Mouse (Mus musculus) skeletal muscle tissue, postnatal 0 days (tissue): ENCODE measurements around the gene Olfr175-ps1. TPM values are rescaled to one million over a fixed set of nuclear protein-coding genes. Genes with fewer than 3 reads are reported as not detected.

Experiments
- polyA plus RNA-seq: library from polyadenylated mRNA; unstranded; fragments of >200 nt; fragmentation: Nextera tagmentation; extraction: Ambion mirVana; gene quantifications from 2 replicates; pipeline ENCODE4 v1.2.1, GENCODE M21; 2015

The Olfr175-ps1 gene
- polyA plus RNA-seq = not detected in 2 replicates

GRCm38 (mm10) chr16:58826732-58827319, at the start of gene Olfr175-ps1:
TSS of gene Olfr175-ps1 (minus strand) at chr16:58826782.

GRCm38 (mm10) chr16:58874668-58875067, 48.1 kb upstream of the Olfr175-ps1 start, which contains the start of gene Olfr177:
TSS of gene Olfr177 (minus strand) at chr16:58874768.

GRCm38 (mm10) chr16:58800168-58800567, 26.4 kb downstream of the Olfr175-ps1 start, which contains the start of gene Olfr173:
TSS of gene Olfr173 (minus strand) at chr16:58800268.

Other genes starting within 250 kb of the Olfr175-ps1 start
- gene Gm813, start 209.8 kb downstream of the Olfr175-ps1 start, polyA plus RNA-seq = not detected in 2 replicates
- not detected in 2 replicates for gene E330017A01Rik, start 188.0 kb downstream of the Olfr175-ps1 start, polyA plus RNA-seq
- gene Cpox, start 156.5 kb downstream of the Olfr175-ps1 start, polyA plus RNA-seq = 9.7 and 10.5 TPM in 2 replicates
- gene Gpr15, start 107.7 kb downstream of the Olfr175-ps1 start, polyA plus RNA-seq = not detected in 2 replicates
- 56.6 and 57.2 TPM in 2 replicates for gene Cldnd1, start 98.9 kb downstream of the Olfr175-ps1 start, polyA plus RNA-seq
- gene Olfr172, start 63.6 kb downstream of the Olfr175-ps1 start, polyA plus RNA-seq = not detected in 2 replicates
- not detected in 2 replicates for gene Olfr173, start 26.5 kb downstream of the Olfr175-ps1 start, polyA plus RNA-seq
- not detected in 2 replicates for gene Olfr177, start 48.0 kb upstream of the Olfr175-ps1 start, polyA plus RNA-seq
- not detected in 2 replicates for gene Olfr178, start 65.3 kb upstream of the Olfr175-ps1 start, polyA plus RNA-seq
- not detected in 2 replicates for gene Olfr181, start 102.0 kb upstream of the Olfr175-ps1 start, polyA plus RNA-seq
- gene Olfr180, start 102.6 kb upstream of the Olfr175-ps1 start, polyA plus RNA-seq = not detected in 2 replicates
- not detected in 2 replicates for gene Olfr183, start 168.6 kb upstream of the Olfr175-ps1 start, polyA plus RNA-seq
- not detected in 2 replicates for gene Olfr186, start 203.5 kb upstream of the Olfr175-ps1 start, polyA plus RNA-seq
- not detected in 2 replicates for gene Olfr187, start 213.0 kb upstream of the Olfr175-ps1 start, polyA plus RNA-seq